Mouse (Mus musculus) left cerebral cortex, postnatal 25 days (tissue): ENCODE measurements around the gene Tomm40. TPM values are rescaled to one million over a fixed set of nuclear protein-coding genes. Genes with fewer than 3 reads are reported as not detected.
"Not testable (repeated sequence)": the region's sequence is repeated elsewhere in the genome, so short reads cannot be mapped to it uniquely, and the experiment has no call there.

ENCODE experiments used
- DNase-seq, 2 experiments: peaks; one replicate each; pipeline ENCODE4 v3.0.0; 2022; ENCODE audit warnings: low spot score in 2 of 2, mixed read lengths in 1 of 2
- intact Hi-C: fragments of 180-260 bp; cut with DNase I; formaldehyde crosslinking; loops from one replicate; pipeline ENCODE4 v1.15.1; 2025
- total RNA-seq, 2 experiments: library from RNA; stranded (reverse); gene quantifications; 2 replicates each; pipeline ENCODE4 v1.2.3; 2021

The Tomm40 gene
- total RNA-seq, 2 experiments from 2014 or later = 112 to 115 TPM

DNA sequence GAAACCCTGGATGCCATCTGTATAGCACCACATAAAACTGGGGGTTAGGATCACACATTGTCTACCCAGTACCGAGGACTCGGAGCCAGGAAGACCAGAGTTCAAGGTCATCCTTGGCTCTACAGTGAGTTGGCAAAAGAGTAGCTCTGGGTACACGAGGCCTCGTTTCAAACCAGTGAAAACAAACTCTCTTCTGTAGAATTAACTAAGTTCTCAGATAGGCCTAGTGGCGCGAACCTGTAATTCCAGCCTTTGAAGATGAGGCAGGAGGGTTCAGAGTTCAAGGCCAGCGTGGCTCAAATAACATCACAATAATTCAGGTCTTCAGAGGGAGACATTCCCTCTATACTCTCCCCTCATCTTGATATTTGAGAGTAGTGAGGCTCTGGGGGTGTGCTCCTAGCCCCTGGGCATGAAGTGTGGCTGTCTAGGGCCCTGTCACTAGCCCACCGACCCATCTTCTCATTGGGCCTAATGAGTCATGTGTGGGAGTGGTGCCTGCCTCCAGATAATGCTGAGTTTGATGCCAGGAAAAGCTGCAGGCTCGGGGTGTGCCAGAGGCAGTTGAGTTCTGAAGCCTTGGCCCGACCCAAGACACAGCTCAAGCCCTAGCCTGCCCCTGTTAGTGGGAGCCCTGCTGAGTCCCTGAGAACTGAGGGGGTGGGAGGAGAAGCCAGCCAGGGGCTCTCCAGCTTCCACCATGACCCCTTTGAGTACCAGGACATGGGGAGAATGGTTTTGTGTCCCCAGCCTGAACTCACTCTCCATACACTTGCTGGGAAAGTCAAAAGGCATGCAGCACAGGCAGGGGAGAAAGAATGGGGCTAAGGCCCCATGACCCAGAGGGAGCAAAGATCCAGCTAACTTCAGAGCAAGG is 20.7 kb downstream of the Tomm40 start:
- intact Hi-C loops = no loop called here
- no peak for DNase-seq

DNA sequence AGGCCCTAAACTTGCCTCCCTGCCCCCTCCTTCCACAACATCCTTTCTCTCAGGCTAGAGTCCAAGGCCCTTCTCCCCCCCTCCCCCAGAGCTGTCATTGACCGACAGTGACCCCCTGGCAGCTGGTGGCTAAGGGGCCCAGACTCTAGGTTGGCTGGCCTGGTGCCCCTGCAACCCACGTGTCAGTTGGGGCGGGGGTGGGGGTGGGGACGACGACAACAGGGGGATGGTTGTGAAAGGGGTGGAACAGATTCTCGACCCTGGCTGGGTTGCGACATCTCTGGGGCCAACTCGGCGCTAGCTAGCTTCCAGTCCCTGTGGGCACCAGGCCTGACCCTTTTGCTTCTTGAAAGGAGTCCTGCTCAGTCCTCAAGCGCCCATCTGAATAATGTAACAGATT is 21.8 kb downstream of the Tomm40 start:
- peak in 1 of 2 experiments; percentile 60 for DNase-seq
- intact Hi-C loops = no loop called here

DNA sequence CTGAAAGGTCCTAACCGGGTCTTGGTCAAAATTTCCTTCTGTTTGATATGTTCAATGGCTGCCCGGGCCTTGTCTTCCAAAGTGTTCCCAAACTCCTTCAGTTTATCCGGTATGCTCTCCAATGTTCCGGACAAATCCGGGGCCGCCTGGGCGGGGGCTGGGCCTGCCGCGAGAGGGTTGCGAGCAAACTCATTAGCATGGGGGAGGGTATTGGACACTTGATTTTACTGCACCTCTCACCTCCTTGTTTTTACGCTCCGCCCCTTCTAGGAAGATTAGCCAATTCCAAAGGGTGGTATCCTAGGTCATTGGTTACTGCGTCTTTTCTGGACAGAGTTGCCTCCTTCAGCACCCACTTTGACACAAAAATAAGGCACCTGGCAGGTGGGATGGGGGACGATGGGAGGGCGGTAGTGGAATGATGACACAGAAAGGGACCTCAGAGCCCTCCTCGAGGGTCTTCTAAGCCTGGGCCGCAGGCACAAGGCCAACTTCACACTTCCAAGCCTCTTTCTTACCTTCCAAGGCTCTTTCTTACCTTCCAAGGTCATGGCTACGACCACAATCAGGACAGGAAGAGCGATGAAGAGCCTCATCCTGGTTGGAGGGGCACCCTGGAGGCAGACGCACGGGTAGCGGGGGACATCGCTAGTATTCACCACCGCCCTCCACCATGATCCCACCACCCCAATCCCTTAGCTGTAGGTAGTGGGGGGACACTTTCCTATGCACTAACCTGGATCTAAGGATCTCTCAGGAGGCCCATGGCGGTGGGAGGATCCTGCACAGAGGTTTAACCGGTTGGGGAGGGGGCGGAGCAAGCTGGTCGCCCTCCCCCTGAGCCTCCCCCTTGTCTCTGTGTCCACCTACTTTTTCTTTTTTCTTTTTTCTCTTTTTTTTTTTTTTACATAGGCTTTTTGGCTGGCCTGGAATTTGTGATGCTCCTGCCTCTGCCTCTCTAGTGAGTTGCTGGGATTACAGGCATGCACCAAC is 23.1 kb downstream of the Tomm40 start, which contains the start of gene Apoc1:
TSS of gene Apoc1 (minus strand) at position 788 of the 993 bp plus-strand sequence.
- intact Hi-C loops = no loop called here
- no peak for DNase-seq

GRCm38 (mm10) chr7:19691434-19691833 is 23.8 kb downstream of the Tomm40 start:
- intact Hi-C loops = no loop called here
- no peak for DNase-seq

DNA sequence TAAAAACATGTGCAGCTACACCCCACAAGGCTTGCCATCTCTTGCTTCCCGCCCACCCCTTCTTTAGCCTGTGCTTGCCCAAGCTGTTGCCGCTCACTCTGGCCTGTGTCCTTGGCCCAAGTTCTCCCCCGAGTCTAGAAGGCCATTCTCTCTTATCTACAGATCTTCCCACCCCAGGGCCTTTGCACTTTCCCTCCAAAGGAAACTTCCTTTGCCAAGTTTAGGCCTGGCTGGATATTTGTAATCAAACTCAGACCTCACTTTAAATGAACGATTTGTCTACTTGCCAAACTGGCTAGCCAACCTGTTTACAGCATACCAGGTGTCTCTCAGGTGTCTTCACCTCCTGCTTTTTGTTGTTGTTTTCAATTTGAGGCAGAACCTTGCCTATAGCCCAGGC is 24.4 kb downstream of the Tomm40 start:
- DNase-seq = no peak
- intact Hi-C loops = no loop called here

DNA sequence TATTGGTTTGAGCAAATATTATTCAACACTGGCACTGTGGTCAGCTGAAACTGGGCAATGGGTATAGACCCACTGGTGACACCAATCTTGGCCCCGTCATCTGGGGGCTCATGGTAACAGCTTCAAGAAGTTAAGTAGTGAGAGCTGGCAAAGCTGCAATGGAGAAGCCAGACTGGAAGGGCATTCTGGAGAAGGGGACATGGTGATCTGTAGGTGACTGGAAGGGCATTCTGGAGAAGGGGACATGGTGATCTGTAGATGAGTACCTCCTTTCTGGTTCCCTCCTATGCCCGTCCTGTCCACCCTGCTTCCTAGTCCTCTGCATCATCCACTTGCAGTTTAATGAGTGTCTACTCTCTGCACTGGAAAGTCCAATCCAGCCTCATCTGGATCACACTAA is 26.6 kb downstream of the Tomm40 start:
- intact Hi-C loops = no loop called here
- DNase-seq = no peak

DNA sequence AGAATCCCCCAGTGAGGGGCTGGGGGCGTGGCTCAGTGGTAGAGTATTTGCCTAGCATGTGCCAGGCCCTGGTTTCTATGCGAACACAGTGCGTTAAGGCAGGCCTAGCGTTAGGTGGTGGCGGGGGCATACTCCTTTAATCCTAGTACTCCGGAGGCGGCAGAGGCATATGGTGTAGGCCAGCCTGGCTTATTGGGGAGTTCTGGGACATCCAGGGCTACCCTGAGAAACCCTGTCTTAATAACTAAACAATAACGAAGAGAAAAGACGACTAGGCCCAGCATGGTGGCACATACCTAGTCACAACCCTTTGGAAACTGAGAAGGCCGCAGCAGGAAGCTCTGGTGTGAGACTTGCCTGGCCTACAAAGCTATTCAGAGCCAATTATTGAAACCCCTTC is 27.1 kb downstream of the Tomm40 start:
- intact Hi-C loops = no loop called here
- no peak for DNase-seq

DNA sequence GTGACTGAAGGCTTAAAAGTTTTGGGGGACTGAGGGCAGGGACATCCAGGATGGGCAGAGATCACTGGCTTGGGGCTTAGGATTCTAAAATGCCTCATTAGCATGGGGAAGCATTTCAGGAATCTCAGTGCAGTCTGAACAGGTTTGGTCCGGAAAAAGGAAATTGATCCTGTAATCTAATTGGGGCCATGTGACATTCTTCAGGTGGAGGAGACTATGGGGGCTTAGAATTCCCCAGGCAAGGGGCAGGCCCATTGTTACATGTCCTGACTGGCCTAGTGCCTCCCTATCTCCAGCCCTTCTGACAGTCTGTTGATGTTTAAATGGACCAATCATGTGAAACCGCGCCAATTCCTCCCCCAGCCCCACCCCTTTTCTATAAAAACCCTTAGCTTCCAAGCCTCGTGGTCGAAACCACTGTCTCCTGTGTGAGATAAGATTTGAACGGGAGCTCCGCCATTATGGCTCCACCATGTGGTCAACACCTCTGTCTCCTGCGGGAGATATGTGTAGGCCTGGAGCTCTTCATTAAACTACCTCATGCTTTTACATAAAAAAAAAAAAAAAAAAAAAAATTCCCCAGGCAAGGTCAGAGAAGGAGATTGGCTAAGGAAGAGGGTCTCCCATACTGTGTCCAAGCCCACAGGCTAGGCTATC is 28.2 kb downstream of the Tomm40 start:
- DNase-seq, intact Hi-C loops: not testable (repeated sequence)

DNA sequence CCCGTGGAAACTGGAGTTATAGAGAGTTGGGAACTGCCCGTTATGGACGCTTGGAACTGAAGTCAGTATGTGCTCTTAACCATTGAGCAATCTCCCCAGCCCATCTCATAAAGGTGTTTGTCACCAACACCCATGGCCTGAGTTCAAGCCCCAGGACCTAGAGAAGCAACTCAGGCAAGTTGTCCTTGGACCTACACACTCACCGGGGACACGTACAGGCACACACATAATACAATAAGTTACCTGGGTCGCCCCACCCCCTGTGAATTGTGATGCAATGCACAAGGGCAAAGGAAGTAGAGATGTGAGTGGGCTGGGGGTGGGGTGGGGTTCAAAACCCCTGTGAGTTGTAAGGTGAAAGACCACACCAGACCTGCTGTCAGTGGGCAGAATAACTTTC is 28.7 kb downstream of the Tomm40 start:
- intact Hi-C loops = no loop called here

GRCm38 (mm10) chr7:19685374-19685773 is 29.9 kb downstream of the Tomm40 start:
- DNase-seq = no peak
- intact Hi-C loops = no loop called here

More for the DNA sequence above, 28.7 kb downstream of the Tomm40 start:
- no peak for DNase-seq

GRCm38 (mm10) chr7:19683771-19684201 is 31.5 kb downstream of the Tomm40 start:
- no peak for DNase-seq
- intact Hi-C loops = no loop called here

GRCm38 (mm10) chr7:19682979-19683378 is 32.3 kb downstream of the Tomm40 start:
- intact Hi-C loops = no loop called here
- no peak for DNase-seq

GRCm38 (mm10) chr7:19681202-19681694 is 34.0 kb downstream of the Tomm40 start, which contains the start of the genes Gm44805 and Apoc4:
Gene Gm44805, minus strand, starts transcription at chr7:19681423.
Gene Apoc4, minus strand, starts transcription at chr7:19681479.
- intact Hi-C loops = no loop called here

GRCm38 (mm10) chr7:19680702-19681101 is 34.5 kb downstream of the Tomm40 start:
- intact Hi-C loops = no loop called here
- DNase-seq = no peak

More at GRCm38 (mm10) chr7:19681202-19681694, 34.0 kb downstream of the Tomm40 start, which contains the start of the genes Gm44805 and Apoc4:
- no peak for DNase-seq

DNA sequence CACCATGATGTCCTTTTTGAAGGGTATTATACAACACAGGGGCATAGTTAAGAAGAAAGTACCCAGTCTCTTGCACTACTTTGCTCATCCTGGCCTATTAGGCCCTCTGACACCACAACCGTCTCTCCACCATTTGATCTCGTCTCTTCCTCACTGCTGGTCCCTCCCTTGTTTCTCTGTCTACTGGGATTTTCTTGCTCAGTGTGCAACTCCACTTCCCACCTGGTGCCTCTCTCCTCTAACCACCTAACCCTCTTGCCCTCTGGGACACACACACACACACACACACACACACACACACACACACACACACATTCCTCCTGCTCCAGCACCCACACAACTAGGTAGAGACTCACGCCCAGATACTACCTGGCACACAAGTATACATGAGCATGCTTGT is 36.3 kb downstream of the Tomm40 start:
- intact Hi-C loops = no loop called here
- no peak for DNase-seq

- DNase-seq = no peak
- intact Hi-C loops = no loop called here
These were observed 37.4 kb downstream of the Tomm40 start, which contains the start of gene Apoc2 for GRCm38 (mm10) chr7:19677872-19678271. Gene Apoc2, minus strand, starts transcription at chr7:19677941.

- no peak for DNase-seq
- intact Hi-C loops = no loop called here
These were observed 38.6 kb downstream of the Tomm40 start for GRCm38 (mm10) chr7:19676662-19677061.

GRCm38 (mm10) chr7:19675824-19676223 is 39.4 kb downstream of the Tomm40 start:
- intact Hi-C loops = no loop called here

GRCm38 (mm10) chr7:19673083-19673699 is 42.0 kb downstream of the Tomm40 start:
- intact Hi-C loops = no loop called here

More at GRCm38 (mm10) chr7:19675824-19676223, 39.4 kb downstream of the Tomm40 start:
- DNase-seq = no peak

More at GRCm38 (mm10) chr7:19673083-19673699, 42.0 kb downstream of the Tomm40 start:
- DNase-seq = no peak
